Mouse (Mus musculus) ES-E14 (cell line): ENCODE data around the gene Zmym4.

Source experiments
- MAFK ChIP-seq: IDR thresholded peaks from 2 replicates; pipeline ENCODE4 v1.6.1; 2014; ENCODE audit warnings: mild to moderate bottlenecking, low read depth, low read length, inconsistent platforms; ENCODE audit not compliant: insufficient read depth
- ZC3H11A ChIP-seq: IDR thresholded peaks from 2 replicates; pipeline ENCODE4 v1.6.1; 2012; ENCODE audit warnings: low read depth, mild to moderate bottlenecking, inconsistent platforms, low read length, borderline replicate concordance

DNA sequence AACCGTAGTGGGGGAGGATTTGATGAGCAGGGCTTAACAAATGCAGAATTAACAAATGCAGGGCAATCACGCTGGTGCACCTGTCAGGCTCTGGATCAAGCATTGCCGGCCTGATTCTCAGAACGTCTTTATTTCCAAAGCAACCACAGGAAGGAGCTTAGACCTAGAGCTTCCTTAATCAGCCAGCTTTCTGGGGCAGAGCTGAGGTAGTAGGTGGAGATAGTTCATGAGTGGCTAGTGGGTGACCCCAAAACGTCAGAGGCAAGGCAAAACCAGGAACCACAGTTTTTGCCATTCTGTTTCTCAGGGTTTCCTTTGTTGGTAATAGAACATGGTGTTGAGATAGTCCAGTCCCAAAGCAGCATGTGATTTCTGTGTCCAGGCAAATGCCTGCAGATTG, 153.1 kb downstream of the Zmym4 start:
- TF ChIP-seq MAFK (no peak), ZC3H11A (no peak)
